Mouse (Mus musculus) megakaryocyte, embryonic 14.5 days (primary cell): ENCODE measurements at regions not wholly inside any gene's neighbourhood (a gene's known extent, or its start where the extent isn't known, plus 50 kb on each side); places are given as distances from the start of the nearest gene placed in this dataset.

Source experiments
- FLI1 ChIP-seq: IDR thresholded peaks from 2 replicates; pipeline ENCODE4 v1.6.1; 2012; ENCODE audit warnings: low read length, inconsistent platforms, mixed read lengths
- GATA1 ChIP-seq: IDR thresholded peaks from 3 replicates; pipeline ENCODE4 v1.6.1; 2012; ENCODE audit warnings: mixed read lengths, low read length, inconsistent platforms, borderline replicate concordance

- TF ChIP-seq GATA1 (no peak), FLI1 (no peak)
These were observed 366.9 kb upstream of the Gm10131 start for GRCm38 (mm10) chr8:34478465-34478864.
